Mouse (Mus musculus): ENCODE results near the gene Ift172.

DNA sequence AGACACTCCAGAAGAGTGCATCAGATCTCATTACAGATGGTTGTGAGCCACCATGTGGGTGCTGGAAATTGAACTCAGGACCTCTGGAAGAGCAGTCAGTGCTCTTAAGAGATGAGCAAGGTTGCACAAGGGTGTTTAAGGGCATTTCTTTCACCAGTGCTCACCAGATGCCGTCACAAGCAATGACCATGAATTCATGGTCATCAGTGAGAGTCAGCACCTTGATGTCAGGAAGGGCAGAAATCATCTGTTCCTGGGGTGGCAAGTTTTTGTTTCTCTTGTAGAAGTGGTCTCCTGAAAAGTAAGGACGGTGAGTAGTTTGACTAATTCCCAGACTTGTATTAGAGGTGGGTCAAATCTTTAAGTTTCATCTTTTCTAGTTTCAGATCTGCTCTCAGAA is 87.0 kb downstream of the Ift172 start:
- TF ChIP-seq MAX (IDR thresholded peaks at IDR 0.05) (no peak), CTCF (IDR thresholded peaks at IDR 0.05; ENCODE audit: control insufficient read depth, insufficient read depth, insufficient read length) (no peak), MYOD1 (IDR thresholded peaks at IDR 0.05; ENCODE audit: control insufficient read depth, insufficient read length, low read depth) (no peak), USF1 (IDR thresholded peaks at IDR 0.05; ENCODE audit: low read depth) (no peak), CEBPB (IDR thresholded peaks at IDR 0.05; ENCODE audit: low read depth) (no peak)
